Mouse (Mus musculus): Measurements from ENCODE around the gene Abcb10. TPM values are rescaled to one million over a fixed set of nuclear protein-coding genes. Genes with fewer than 3 reads are reported as not detected.
A peak's percentile ranks its signal among the peaks of the same experiment; 100 is the strongest.
"Not testable (repeated sequence)": the region's sequence is repeated elsewhere in the genome, so short reads cannot be mapped to it uniquely, and the experiment has no call there.

Abcb10 gene
- 10 to 100 TPM; 17.6 to 20.3 (median 18.6) TPM for total RNA-seq (2022)

GRCm38 (mm10) chr8:123982826-123983400, at the start of gene Abcb10:
Abcb10 (minus strand) TSS chr8:123983122.
- peak; percentile 74 to 75 for DNase-seq (ENCODE audit: low spot score in 2 of 2)

DNA sequence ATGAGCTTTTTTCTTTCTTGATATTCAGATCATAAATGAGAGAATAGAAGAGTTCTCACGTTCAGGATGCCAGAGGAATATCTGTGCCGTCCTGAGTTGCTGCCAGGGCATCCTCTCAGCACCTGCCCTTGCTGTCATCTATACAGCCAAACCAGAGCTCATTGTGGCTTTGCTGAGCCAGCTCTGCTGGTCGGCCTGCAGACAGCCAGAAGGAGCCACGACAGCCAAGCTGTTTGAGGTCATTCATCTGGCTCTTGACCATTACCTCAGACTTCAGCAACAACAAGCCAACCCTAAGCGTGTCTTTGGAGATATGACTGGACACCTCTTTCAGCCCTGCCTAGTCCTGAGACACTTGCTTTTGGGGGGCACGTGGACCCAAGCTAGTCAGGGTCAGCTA, 44.9 kb upstream of the Abcb10 start:
- no peak for DNase-seq (ENCODE audit: low spot score in 2 of 2)

DNA sequence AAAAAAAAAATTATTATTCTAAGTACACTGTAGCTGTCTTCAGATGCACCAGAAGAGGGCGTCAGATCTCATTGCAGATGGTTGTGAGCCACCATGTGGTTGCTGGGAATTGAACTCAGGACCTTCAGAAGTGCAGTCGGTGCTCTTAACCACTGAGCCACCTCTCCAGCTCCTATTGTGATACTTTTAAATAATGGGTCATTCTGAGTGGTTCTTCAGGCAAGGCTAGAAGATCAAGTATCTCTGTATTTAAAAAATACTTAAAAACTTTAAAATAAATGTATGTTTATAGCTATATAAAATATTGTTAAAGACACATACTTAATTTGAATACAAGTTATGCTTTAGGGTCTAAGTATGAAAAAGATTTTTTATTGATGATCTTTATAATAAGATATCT, 43.3 kb upstream of the Abcb10 start:
- not testable (repeated sequence) for DNase-seq (ENCODE audit: low spot score in 2 of 2)

DNA sequence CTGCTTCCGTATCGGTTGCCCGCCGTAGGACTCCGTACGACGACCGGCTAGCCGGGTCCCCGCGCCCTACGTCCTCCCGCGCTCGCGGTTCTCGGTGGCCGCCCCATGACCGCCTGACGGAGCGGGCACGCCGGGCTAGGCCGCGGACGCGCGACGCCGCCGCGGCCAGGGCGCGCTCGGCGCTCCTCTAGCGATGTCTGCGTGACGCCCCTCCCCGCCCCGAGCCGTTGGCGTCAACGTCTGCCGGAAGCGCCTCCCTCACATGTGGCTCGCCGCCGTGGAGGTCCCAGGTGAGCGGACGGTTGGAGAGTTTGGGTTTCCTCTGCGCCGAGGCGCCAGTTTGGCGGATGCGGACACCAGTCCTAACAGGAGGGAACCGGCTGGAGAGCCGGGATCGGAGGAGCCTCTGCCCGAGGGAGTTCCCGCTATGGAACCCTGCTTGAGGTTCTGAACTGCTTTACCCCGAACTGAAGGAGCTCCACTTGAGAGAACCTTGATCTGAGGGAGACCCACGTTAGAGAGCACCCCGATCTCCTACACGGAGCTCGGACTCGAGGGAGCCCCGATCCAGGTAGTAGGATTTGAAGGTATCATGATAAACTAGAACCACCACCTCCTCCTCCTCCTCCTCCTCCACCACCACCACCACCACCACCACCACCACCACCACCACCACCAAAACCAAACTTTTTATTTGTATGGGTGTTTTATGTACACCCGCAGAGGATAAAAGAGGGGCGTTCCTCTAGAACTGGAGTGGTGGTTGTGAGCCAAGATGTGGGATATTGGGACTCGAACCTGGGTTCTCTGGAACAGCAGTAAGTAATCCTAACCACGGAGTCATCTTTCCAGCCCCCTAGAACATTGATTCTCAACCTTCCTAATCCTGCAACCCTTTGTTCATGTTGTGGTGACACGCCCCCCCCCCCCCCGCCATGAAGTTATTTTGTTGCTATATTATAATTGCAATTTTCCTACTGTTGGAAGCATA, 38.6 kb upstream of the Abcb10 start, which contains the start of the genes Taf5l and Urb2:
Gene Taf5l, minus strand, starts transcription at position 161 of the 991 bp plus-strand sequence.
Gene Urb2, plus strand, starts transcription at position 272 of the 991 bp plus-strand sequence.
- peak; percentile 77 to 88 for DNase-seq (ENCODE audit: low spot score in 2 of 2)

GRCm38 (mm10) chr8:124020439-124021236, 37.7 kb upstream of the Abcb10 start:
- no peak for DNase-seq (ENCODE audit: low spot score in 2 of 2)

GRCm38 (mm10) chr8:124019782-124020181, 36.9 kb upstream of the Abcb10 start:
- no peak for DNase-seq (ENCODE audit: low spot score in 2 of 2)

DNA sequence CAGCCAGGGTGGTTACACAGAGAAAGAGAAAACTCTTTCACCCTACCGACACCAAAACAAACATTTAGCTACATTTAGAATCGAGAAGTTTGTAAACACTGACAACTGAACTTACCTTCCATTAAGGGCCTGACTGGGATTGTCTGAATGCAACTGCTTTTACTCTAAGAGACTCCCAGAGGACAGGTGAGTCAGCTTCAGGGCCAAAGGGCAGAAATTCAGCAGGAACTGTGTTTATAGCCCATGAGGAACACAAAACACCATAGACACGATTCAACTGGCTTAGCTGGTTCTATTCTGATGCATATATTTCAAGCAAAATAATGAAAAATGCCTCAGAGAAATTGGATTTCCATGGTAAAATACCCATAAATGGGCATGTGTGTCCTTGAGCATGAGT, 31.8 kb upstream of the Abcb10 start:
- no peak for DNase-seq (ENCODE audit: low spot score in 2 of 2)

DNA sequence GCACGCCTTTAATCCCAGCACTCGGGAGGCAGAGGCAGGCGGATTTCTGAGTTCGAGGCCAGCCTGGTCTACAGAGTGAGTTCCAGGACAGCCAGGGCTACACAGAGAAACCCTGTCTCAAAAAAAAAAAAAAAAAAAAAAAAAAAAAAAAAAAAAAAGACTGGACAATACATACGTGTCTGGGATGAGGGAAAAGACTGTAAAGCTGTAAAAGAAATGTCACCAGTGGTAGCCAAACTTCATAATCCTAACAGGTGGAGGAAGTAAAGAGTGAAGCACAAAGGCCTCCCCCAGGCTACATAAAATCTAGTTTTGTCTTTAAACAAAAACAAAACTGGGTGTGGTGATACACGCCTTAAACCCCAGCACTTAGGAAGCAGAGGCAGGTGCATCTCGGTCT, 31.4 kb upstream of the Abcb10 start:
- DNase-seq (ENCODE audit: low spot score in 2 of 2): not testable (repeated sequence)

- no peak for DNase-seq (ENCODE audit: low spot score in 2 of 2)
Observed at GRCm38 (mm10) chr8:124011989-124012586, 29.2 kb upstream of the Abcb10 start.

DNA sequence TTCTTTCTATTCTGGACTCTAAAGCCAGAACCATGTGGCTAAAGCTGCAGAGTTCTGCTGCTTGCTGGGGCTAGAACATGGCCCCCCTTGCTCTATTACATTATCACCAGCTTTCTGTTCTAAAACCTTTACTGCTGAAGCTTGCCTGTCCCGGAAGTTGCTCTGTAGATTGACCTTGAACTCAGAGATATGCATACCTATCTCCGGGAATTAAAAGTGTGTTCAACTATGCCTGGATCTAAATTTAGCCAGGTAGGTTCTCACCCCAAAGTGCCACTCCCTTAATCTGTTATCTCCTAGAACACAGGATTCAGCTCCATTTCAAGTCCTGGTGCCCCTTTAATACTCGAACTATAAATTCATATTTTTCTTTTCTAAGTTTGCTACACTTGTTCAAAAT, 28.7 kb upstream of the Abcb10 start:
- DNase-seq (ENCODE audit: low spot score in 2 of 2): no peak

DNA sequence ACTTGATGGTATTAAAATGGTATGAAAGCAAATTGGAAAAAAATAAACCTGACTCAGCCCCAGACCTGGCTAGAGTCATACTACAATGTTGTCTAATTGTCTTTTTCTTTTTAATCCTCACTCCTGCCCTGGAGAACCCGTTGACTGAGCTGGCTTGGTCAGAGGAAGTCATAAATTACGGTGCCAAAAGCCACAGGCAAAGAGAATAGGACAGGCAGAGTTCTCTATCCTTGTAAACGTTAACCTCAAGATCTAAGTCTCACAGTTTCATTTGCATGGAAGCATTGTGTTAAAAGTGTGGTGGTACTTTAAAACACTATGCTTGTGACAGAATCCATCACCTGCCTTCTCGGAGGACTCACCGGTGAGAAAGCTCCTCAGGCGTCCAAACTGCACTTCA, 24.9 kb upstream of the Abcb10 start:
- DNase-seq (ENCODE audit: low spot score in 2 of 2): no peak

- DNase-seq (ENCODE audit: low spot score in 2 of 2): no peak
Observed at GRCm38 (mm10) chr8:124002546-124003108, 19.7 kb upstream of the Abcb10 start.

- DNase-seq (ENCODE audit: low spot score in 2 of 2): no peak
Observed at GRCm38 (mm10) chr8:123999568-123999967, 16.6 kb upstream of the Abcb10 start.

DNA sequence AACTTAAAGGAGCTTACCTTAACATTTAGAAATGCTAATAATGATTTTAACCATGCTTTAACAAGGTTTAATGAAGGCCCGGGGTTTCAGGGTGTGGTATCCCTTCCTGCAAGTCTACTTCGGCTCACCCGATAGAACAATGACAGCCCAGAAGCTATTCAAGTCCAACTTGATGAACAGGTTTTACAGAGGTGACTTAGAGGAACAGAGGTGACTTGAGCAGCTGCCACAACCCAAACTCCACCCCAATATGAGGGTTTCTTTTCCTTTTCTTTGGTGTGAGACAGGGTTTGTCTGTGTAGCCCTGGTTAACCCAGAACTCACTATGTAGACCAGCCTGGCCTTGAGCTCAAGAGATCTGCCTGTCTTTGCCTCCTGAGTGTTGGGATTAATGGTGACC, 11.1 kb upstream of the Abcb10 start:
- no peak for DNase-seq (ENCODE audit: low spot score in 2 of 2)

- DNase-seq (ENCODE audit: low spot score in 2 of 2): no peak
Observed at GRCm38 (mm10) chr8:123993597-123993996, 10.7 kb upstream of the Abcb10 start.

- no peak for DNase-seq (ENCODE audit: low spot score in 2 of 2)
Observed at GRCm38 (mm10) chr8:123992587-123992986, 9.7 kb upstream of the Abcb10 start.

DNA sequence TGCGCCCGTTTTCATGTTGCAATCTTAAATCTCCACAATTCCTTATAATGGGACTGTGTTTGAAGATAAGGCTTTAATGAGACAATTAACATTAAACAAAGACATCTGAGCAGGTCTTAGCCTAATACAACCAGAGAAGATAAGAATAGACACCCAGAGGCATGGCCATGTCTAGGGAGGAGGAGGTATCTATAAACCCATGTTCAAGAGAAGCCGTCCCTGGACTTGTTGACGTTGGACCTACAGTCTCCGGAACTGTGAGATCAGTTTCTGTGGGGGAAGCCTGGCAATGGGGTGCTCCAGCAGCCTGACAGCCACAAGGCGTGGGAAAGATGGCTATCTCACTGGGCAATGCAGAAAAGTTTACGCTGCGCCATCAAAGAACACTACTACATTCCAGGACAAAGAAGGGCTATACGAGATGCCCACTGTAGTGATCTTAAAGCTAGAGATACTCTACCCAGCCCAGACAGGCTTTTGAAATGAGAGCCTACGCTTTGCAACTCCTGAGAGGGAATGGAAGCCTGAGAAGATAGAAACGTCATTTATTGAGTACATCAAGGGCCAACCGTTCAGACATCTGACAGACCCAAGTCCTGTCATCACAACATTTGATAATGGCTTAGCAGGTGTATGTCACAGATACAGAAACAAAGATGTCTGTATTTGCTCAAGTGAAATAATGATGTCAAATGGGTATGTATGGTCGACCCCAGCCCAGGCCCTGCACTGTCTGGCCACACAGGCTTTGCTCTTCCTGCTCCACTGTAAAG, 7.5 kb upstream of the Abcb10 start:
- no peak for DNase-seq (ENCODE audit: low spot score in 2 of 2)

- DNase-seq (ENCODE audit: low spot score in 2 of 2): no peak
Observed at GRCm38 (mm10) chr8:123989128-123989527, 6.2 kb upstream of the Abcb10 start.

- DNase-seq (ENCODE audit: low spot score in 2 of 2): no peak
Observed at GRCm38 (mm10) chr8:123988605-123989038, 5.7 kb upstream of the Abcb10 start.

DNA sequence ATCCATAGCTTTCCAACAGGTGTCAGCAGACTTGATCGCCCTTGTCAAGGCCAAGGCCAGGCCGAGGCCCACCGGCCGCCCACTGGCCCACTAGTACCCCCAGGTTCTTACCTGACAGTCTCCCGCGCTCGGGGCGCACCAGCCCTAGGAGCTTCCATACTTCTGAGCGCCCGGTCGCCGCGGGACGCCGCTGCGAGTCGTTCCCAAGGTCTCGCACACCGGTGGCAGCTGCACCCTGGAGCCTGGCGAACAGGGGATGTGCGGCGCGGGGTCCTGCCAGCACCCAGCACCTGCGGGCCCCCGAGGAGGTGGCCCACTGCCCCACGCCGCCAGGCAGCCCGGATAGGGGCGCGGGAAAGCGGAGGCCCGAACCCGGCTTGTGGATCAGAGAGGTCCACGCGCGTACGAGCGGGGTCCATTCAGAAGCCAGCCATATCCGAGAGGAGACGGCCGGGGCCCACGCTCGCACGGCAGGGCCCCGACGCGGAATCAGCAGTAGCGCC, 580 bp downstream of the Abcb10 start:
- peak in 1 of 2 experiments; percentile 27 for DNase-seq (ENCODE audit: low spot score in 2 of 2)
